Mouse (Mus musculus) C2C12 (cell line): ENCODE measurements around the gene Gins2. TPM values are rescaled to one million over a fixed set of nuclear protein-coding genes. Genes with fewer than 3 reads are reported as not detected.

Experiments
- microRNA-seq: library from miRNA; unstranded; fragments of <30 nt; microRNA quantifications from one replicate; pipeline ENCODE4, GENCODE M21; 2019; ENCODE audit warnings: borderline microRNAs expressed
- polyA plus RNA-seq: library from polyadenylated mRNA; unstranded; fragments of >200 nt; fragmentation: generic; extraction: Trizol; gene quantifications from one replicate; pipeline ENCODE4 v1.2.1, GENCODE M21; 2012; ENCODE audit warnings: missing spikeins

The Gins2 gene
- polyA plus RNA-seq, 1 experiment, result 69.8 TPM

Small RNAs within 50 kb of the gene (microRNA-seq; reads per million reads assigned to microRNA genes)
- gene Mir7687, result 2.7 reads per million, percentile 44 among the genes with 10 or more reads in this experiment

Other genes with a start within 250 kb of the Gins2 start
- gene 1190005I06Rik, start 58.3 kb upstream of the Gins2 start, polyA plus RNA-seq, result 2.6 TPM
- gene Gm27021, start 78.8 kb upstream of the Gins2 start, polyA plus RNA-seq, result 2.3 TPM
- gene Cox4i1, start 78.9 kb upstream of the Gins2 start, polyA plus RNA-seq, result 1,270 TPM
- gene Emc8, start 79.3 kb upstream of the Gins2 start, polyA plus RNA-seq, result 240 TPM
- gene Irf8, start 147.1 kb upstream of the Gins2 start, polyA plus RNA-seq, result not detected